Mouse (Mus musculus) 3T3-L1 (cell line): ENCODE results near the gene Akt3.

Source experiments
- DNase-seq: peaks from one replicate; pipeline ENCODE4 v3.0.0-alpha.2; 2015; ENCODE audit warnings: low read depth, low spot score

The Akt3 gene

DNA sequence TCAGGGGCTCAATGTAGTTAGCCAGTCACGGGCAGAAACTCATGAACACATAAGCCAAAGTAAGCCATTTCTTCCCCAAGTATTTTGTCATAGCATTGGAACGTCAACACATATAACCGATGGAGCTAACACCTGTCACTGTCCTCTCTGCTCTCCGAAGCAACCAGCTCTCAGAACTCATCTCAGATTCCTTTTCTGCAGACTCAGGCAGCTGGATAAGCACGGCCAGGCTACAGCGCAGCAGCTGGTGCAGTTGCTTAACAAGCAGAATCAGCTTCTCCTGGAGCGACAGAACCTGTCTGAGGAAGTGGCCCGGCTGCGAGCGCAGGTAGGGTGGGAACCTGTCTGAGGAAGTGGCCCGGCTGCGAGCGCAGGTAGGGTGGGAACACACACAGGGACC, 246.3 kb downstream of the Akt3 start:
- DNase-seq, result no peak

DNA sequence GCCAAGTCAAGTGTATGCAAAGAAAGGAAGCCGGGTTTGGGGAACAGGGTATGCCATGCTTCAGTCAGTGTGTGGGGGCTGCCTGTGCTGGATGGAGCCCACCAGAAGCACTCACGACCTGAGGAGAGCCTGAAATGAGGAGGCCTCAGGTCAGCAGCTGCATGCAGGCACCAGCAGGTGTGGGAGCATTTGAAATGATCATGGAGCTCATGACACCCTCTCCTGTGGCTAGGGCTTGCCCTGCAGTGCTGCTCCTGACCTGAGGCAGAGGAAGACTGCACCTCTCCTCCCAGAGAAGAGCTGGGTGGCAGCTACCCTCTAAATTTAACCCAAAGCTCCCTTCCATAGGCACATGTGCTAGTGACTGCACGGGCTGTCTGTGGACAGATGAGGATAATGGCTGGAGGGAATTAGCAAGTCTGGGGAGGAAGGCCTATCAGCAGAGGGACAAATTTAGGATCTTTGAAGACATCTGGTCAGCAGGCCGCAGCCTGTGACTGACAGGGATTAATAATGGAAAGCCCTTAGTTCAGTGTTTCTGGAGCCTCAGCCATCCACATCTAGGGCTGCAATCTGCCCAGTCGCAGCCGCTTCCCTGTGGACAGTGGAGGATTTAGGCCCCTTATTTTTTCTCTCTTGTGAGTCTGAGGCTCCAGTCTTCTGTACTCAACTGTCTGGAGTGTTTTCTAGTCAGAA, 247.2 kb downstream of the Akt3 start:
- no peak for DNase-seq

DNA sequence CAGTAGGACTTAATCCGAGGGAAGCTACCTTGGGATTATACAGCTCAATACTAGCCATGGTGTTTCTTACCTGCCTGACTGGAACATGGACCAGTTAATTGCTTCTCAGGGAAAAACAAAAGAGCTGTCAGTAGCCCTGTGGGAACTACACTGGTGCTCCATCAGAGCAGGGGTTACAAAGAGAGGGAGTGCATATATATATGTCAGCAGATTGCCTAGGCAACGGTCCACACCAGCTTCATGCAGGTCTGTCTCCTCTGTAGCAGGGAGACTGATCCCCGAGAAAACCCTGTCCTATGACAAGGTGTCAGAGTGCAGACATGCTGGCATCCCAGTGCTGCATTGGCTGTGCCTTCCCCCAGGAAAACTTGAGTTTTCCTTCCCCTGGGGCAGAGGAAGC, 248.0 kb downstream of the Akt3 start:
- no peak for DNase-seq

DNA sequence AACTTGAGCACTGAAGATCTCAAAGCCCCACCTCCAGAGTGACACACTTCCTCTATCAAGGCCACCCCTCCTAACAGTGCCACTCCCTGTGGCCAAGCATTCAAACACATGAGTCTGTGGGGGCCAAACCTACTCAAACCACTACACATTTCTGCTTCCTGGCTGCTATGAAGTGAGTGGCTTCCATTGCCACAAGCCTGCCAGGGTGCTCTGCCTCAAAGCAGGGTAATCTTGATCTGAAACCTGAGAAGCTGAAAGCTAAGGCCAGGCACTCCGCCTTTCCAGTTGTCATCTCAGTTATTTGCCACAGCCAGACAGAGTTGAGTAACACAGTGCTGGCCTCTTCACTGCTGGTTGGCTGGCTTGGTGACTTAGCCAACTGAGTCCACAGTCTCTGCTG, 249.2 kb downstream of the Akt3 start:
- DNase-seq, result peak; percentile 81

DNA sequence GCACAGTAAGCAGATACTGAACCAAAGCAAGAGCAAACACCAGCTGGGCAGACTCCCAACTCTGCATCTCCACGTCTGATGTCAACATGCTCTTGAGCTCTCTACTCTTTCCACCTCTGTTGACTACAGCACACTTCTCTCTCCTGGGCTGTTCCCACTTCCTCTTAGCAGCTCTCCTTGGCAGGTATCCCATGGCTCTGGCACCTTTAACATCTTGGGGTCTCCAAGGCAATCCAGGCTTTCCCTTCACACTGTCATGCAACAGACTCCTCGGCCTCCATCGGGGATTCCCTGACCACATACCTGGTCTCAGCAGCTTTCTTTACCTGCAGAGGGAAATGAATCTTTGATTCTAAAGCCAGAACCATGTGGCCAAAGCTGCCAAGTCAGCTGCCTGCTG, 250.6 kb downstream of the Akt3 start:
- DNase-seq, result no peak

DNA sequence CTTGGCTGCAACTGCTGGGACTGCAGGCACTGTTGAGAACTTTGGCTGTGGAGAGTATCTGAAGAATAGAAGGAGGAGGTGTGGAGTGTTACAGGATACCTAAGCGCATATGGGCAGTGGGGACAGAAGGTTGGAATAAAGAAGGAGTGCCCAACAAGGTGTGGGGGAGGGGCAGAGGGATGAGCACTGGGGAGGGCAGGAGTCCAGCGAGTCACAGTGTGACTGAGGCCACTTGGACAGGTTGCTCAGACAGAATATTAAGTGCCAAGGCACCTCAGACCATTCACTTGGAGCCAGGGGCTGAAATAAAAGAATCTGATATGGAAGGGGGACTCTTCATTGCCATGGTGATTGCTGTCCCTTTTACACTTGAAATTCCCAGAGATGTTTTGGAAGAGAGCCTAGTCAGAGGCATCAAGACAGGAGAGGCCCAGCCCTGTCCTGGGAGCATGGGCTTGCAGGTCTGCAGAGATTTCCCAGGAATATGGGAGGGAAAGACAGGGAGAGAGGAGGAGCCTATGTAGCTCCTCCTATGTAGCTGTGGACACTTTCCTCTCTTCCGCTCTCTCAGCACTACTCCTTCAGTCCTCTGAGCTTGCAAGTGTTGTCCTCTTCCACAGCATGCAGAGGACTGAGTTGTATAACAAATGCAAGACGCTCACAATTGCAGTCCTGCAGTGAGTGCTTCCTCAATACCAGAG, 253.8 kb downstream of the Akt3 start:
- no peak for DNase-seq

DNA sequence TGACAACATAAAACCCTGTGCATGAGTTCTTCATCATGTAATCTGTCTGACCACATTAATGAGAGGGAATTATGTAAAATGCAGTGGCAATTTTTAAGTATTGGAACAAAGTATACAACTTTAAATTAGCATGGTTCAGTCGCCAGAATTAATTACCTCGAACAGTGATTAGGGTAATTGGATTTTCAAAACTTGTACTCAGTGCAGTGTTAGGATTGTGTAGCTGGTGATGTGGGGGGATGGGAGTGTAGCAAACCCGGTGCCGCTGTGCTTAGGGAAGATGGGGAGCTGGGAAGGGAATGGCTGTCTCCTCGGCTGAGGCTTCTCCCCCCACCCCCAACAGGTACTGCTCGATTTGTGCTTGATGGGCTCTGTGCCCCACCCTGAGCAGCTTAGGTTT, 255.1 kb downstream of the Akt3 start:
- no peak for DNase-seq

DNA sequence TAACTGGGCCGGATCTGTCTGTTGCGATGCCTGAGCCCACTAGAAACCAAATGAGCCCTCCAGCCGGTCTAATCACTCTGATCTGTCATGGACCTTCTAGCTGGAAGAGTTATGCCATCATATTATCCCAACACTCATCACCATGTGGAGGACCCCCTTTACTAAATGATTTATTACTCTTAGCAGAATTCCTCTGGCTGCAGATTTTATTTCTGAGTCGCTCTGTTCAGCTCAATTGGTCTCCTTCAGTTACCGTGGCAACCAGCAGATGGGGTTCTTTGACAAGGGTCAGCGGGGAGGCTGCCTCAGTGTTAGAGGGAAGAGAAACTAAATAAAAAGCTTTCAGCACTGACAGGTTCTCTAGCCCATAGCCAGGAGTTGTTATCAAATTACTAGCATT, 259.0 kb downstream of the Akt3 start:
- no peak for DNase-seq

DNA sequence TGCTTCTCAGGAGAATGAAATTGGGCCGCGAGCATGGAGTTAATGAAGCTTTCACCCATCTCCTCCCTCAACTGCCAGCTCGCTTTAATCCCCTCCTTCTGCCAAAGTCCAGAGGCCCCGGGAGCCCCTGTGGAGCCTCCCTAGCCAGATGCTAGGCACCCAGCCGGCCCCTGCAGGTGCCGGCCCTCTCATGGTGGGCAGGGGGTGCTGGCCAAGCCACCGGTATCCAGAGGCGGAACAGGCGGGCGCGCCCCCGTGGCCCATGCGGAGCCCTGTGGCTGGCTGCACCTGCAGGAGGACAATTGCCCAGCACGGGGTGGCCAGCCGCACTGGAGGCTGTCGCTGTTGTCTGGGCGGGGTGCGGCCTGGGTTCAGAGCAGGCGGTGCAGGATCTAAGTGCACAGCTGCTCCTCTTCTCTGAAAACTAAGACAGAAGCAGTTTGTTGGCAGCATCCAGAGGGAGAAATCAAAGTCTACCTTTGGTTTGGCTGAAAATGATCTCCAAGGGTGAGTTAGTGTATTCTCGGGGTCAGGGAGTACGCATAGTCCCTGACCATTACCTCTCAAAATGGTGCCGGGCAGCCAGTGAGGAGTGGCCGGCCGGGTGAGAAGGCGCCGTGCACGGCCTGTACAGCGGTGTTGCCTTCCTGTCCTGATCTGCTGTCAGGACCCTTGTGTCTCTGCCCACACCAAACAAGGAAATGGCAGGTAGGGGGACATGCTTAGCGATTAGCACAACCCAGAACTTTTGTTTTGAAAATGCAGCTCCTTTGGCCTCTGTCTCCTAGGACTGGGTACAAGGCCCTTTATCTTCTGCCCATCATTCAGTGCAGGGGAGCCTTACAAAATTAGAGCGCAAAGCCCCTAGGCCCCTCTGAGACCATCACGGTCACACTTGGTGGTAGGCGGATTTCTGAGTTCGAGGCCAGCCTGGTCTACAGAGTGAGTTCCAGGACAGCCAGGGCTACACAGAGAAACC, 260.0 kb downstream of the Akt3 start:
- no peak for DNase-seq

DNA sequence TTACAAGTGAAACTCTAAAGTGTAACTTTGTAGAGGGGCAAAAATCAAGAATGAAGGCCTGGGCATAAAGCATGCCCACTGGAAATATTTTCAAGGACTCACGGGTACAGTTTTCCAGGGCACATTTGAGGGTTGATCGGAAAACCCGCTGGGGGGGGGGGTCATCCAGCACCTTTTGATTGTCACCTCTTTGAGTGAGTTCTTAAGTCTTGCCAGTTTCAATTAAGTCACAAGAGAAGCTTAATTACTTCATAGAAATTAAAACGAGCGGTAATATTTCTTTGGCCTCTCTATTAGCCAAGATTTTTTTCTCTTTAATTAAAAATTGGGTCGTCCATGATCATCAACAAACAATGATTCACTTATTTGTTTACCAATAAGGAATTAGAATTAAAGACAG, 260.7 kb downstream of the Akt3 start:
- DNase-seq, result no peak

DNA sequence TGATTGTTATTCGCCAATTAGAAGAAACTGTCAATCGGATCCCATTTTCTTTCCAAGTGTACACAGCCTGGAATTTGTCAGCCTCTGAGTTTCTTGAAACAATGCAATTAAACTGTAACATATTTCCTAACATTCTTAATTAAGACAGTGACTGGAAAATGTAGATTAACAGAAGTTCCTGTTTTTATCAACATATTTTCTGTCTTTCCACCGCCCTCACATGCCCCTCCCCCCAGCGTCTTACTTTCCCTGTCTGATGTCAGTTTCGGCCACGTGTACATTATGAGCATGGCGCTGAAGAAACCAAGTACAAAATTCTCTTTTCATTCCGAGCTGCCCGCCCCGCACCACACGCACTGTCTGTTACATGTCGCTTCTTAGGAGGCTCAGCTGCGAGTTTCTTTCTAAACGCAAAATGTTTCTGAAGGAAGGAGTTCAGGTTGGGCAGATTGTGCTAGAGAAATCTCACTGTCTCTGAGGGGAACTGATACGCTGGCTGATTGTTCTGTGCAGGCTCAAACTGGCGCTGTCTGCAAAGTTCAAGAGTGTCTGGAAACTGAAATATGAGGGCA, 261.3 kb downstream of the Akt3 start:
- no peak for DNase-seq

DNA sequence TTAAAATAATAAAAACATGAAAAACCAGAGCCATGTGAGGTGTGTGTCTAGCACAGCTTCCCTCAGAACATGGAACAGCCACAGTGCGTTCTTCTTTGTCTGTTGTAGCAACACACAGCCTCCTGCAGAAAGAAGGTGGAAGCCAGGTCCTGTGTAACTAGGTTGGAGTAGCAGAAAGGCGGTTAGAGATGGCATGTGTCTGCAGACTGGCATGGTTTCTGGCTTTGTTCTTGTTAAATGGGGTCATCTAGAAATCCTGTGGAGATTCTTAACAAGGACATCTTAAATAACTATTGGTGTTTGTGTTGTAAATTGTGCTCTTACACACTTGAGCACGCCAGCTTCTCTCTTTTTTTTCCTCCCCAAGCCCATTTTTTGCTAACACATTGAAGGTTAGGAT, 261.8 kb downstream of the Akt3 start:
- no peak for DNase-seq

DNA sequence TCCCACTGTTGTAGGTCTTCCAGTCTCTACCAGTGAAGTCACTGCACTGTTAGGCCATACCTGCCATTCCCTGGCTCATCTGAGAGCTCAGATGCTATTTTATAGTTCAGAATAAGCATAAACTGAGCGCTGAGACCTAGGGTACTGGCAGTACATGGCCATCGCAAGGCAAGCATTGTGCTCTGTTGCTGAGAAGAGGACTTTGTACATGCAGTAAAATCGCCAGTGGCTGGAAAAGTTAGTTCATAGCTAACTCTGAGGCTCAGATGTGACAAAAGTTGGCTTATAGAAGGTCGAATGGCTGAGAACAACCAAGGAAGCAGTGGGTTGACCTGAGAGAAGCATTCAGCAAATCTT, 262.6 kb downstream of the Akt3 start:
- no peak for DNase-seq

DNA sequence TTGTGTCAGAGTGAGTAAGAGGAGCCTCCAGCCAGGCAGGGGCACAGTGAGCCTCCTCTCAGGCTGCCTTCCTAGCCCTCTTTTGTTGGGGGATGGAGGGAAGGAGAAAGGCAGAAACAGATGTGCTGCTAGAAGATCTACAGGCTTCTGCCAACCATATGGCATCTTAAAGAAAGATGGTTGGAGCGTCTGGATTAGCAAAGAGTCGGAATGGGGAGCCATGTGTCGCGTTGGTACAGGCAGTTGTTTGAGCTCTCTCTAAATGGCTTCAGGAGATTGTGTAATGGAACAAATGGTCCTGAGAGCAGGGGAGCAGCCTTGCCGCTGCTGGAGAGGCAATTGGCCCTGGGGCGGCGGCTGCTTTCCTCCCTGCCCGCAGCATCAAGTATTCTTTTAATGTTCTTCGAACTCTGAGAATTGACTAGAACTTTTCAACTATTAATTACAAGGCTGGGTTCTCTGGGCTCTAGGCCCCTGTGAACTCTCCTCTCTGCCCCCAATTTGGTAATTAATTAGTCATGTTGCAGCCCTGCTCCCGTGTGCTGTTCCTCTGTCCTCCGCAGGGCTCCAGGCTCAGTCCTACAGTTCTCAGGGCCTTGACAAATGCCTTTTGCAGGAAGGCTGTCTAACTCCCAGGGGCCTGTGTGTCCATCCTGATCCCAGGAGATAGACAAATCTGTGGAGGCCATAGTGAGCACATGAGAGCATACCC, 263.1 kb downstream of the Akt3 start:
- no peak for DNase-seq

DNA sequence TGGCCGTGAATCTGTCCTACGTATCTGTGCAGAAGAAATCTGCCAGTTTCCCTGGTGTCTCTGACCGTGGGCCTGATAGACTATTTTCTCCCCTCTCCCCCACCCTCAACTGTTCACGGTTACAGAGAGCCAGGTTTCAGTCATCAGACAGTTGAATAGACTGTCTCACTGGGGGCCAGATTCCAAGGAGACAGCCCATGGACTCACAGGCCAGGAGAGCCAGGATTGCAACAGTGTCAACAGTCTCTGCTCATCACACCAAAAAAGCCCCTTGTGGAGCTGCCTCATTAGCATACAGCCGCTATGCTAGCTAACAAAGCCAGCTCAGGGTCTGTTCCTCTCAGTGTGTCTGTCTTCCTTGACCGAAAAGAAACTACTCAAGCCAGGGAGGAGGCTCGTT, 263.9 kb downstream of the Akt3 start:
- DNase-seq, result no peak

DNA sequence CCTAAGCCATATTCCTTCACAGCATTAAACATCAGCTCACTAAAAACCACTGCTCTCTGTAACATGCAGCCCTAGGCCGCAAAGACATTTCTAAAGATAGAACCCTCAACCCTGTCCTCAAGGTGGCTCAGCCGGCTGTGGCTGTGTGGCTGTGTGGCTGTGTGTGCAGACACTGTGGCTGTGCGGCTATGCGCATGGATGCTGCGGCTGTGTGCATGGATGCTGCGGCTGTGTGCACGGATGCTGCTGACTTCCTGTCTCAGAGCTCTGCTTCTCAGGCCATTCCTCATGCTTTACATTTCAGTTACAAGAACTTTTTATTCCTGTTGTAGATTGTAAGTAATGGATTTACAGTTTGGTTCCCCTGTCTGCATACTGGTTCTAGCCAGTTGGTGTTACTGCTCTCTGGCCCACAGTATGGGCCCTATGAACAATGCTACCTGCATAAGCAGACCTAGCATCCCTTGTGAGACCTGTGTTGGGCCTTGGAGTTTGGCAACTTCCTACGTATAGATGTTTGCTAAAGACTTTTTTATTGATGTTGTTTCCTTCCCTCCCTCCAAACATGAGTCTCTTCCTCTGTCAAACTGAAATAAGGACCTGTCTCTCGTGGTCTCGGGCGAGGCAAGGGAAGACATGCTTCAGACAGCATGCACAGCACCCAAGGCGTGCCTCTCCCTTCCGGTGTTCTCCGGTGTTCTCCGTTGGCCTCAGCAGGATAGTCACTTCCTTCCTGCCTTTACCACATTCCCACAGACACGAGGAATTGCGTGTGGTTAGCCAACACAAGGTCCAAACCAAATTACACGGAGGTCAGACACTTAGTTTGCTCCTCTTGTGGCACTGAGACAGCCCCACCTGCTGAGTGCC, 264.6 kb downstream of the Akt3 start:
- no peak for DNase-seq

DNA sequence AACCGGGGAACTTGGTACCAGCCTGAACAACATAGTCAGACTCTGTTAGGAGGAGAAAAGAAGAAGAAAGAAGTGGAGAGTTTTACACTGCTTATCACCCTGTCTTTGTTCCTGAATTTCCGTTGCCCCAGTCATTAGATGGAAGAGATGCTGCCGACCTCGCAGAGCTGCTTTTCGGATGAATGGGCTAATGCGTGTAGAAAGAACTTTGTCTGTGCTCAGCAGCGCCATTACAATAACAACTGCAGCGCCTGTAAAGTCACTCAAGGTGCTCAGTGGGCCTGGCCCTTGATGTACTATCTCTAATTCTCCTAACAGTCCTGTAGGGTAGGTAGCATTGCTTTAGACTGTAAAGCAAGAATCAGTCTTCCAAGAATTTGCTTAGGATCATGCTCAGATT, 265.5 kb downstream of the Akt3 start:
- DNase-seq, result no peak

DNA sequence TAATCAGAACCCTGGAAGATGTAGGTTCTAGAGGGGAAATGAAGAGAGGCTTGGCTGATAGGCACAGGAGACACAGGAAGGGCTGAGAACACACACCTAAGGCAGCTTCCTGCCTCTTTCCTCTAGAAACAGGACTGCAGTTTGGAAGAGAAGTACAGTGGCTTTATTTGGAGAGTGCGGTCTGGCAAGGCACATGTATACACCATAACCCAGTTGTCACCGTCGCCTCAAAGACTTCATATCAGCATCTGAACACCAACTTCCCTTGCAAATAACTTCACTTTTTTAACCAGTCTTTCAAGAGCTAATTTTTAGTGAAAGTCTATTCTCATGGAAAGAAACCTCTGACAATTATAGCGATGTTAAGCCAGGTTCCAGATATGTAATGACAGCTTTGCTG, 266.5 kb downstream of the Akt3 start:
- DNase-seq, result no peak

DNA sequence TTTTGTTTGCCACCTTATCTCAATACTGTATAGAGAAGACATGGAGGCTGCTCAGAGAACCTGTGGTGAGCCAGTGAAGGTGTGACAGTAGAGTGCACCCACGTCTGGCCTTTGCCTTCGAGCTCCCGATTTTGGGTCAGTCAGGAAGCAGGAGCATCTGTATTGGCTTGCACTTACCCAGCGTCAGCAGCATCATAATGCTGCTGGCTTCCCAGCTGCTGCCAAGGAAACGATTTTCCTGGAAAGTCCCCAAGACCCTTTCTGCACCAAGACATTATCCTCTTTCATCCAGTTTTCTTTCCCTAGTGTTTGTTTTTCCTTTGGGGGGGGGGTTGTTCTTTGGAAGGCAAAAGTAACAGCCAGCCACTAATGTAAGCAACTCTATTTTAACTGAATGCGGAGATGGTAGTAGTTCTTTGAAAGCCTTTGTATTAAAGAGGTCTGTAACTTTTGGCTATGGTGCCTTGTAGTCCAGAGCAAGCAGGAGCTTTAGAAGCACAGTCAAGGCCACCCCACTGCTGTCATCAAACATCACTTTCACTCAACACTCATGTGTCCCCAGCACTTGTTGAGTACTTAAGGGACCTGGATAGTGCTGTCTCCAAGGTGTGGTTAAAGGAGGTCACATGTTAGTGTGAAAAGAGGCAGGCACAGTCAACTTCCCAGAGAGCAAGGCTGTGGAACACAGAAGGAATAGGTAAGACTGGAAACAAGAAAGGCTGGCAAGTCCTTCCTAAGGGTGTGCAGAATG, 270.8 kb downstream of the Akt3 start:
- no peak for DNase-seq

DNA sequence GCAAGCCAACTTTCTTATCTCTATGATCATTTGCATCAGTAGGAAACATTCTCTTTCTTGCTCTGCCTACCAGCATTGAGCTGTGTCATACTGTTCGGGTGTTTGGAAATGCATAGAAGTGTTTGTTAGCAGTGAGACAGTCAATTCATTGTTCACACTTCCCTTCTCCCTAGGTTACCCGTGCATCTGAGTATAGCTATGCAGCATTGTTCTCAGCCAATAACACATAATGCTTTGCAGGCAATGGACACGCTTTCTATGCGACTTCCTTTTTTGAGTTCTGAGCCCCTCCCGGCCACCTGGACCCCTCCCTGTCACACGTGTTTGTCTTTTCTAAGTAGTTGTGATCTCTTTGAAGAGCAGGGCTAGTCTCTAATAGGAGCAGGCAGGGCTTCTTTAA, 271.7 kb downstream of the Akt3 start:
- DNase-seq, result no peak
